Mouse (Mus musculus): Measurements from ENCODE around the gene Cabin1.

GRCm38 (mm10) chr10:75642436-75642835 lies 121.7 kb downstream of the Cabin1 start:
- TF ChIP-seq NELFE (IDR thresholded peaks at IDR 0.05; ENCODE audit: low read depth, low read length) (no peak), ZC3H11A (IDR thresholded peaks at IDR 0.05; ENCODE audit: low read depth, low read length) (no peak), ZMIZ1 (IDR thresholded peaks at IDR 0.05; ENCODE audit: low read depth, low read length) (no peak), MAFK (IDR thresholded peaks at IDR 0.05; ENCODE audit: borderline replicate concordance, low read depth, low read length) (no peak), TCF12 (IDR thresholded peaks at IDR 0.05; ENCODE audit: low read depth, low read length) (no peak), CTCF (IDR thresholded peaks at IDR 0.05 in 2 of 3, conservative IDR thresholded peaks at IDR 0.05 in 1 of 3; ENCODE audit: control insufficient read depth in 1 of 3, insufficient read depth in 1 of 3, low read depth in 2 of 3, low read length in 3 of 3, poor library complexity in 1 of 3, severe bottlenecking in 1 of 3) (no peak), BHLHE40 (IDR thresholded peaks at IDR 0.05; ENCODE audit: borderline replicate concordance, low read depth, low read length) (no peak), MXI1 (IDR thresholded peaks at IDR 0.05; ENCODE audit: low read depth, low read length) (no peak)
